Mouse (Mus musculus): ENCODE data around the gene Avl9. TPM values are rescaled to one million over a fixed set of nuclear protein-coding genes. Genes with fewer than 3 reads are reported as not detected.

Gene Avl9
- polyA plus RNA-seq, 1 experiment, result 14.6 TPM

DNA sequence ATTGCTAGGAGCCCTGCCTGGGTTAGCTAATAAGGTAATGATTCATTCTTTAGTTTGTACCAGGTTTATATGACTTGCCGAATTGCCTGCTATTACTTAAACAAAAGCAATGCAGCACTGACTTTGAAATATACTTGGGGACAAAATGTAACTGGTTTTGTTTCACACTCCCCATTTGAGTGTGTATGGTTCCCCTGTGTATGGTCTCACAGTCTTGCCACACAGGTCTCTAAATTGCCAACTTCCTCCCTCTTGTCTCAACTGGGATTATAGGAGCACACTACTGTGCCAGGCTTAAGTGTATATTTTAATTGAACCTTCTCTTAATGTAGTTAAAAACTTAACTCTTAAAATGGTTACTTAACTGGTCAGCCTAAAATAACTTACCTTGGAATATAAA, 44.6 kb downstream of the Avl9 start:
- Histone ChIP-seq H3K27ac (ENCODE audit: control insufficient read depth, insufficient read depth, low read length) (no peak overlapping the region), H3K27me3 (ENCODE audit: control insufficient read depth, insufficient read depth, low read length) (no peaks in the 10 kb centered on the region), H3K4me3 (ENCODE audit: control insufficient read depth, insufficient read depth, low read length) (no peak overlapping the region), H3K36me3 (ENCODE audit: control insufficient read depth, insufficient read depth, low read length) (peaks cover 51% of the 10 kb centered on the region), H3K4me1 (replicated peaks; ENCODE audit: control insufficient read depth, insufficient read depth, low read length) (no peaks in the 10 kb centered on the region)
- no peak for DNase-seq
- no peak for TF ChIP-seq POLR2A (IDR thresholded peaks at IDR 0.05; ENCODE audit: control insufficient read depth, extremely low read depth, insufficient read depth, low read length, poor library complexity)
- TF ChIP-seq CTCF (IDR thresholded peaks at IDR 0.05; ENCODE audit: borderline replicate concordance, control insufficient read depth, extremely low read depth, insufficient read depth, low read length, poor library complexity), result no peak
- WGBS, result 93% methylated on average over 1 of the region's 1 CpGs

DNA sequence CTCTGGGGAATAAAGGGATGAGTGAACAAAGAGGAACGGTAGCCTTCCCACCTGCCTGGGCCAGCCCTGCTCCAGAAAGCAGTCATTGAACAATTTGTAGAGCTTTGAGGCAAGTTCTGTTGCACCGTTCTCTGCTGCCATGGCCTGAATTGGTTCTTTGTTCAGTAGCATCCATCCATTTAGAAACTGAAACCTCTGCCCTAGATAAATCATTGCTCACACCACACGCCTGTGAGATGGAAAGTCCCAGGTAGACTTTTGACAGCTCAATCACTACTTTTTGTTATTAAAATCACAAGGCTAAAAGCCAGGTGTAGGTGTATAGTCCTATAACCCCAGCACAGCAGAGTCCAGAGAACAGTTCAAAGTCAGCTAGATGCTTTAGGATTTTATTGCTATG, 50.6 kb downstream of the Avl9 start:
- no peaks in the 10 kb centered on the region for H3K4me1 ChIP-seq (replicated peaks; ENCODE audit: control insufficient read depth, insufficient read depth, low read length)
- no peak overlapping the region for H3K4me3 ChIP-seq (ENCODE audit: control insufficient read depth, insufficient read depth, low read length)
- no peak for TF ChIP-seq POLR2A (IDR thresholded peaks at IDR 0.05; ENCODE audit: control insufficient read depth, extremely low read depth, insufficient read depth, low read length, poor library complexity)
- no peak for TF ChIP-seq CTCF (IDR thresholded peaks at IDR 0.05; ENCODE audit: borderline replicate concordance, control insufficient read depth, extremely low read depth, insufficient read depth, low read length, poor library complexity)
- no peak overlapping the region for H3K27ac ChIP-seq (ENCODE audit: control insufficient read depth, insufficient read depth, low read length)
- no peaks in the 10 kb centered on the region for H3K27me3 ChIP-seq (ENCODE audit: control insufficient read depth, insufficient read depth, low read length)
- DNase-seq, result no peak
- H3K36me3 ChIP-seq (ENCODE audit: control insufficient read depth, insufficient read depth, low read length), result peaks cover 3% of the 10 kb centered on the region; the same call in 1 of the 2 replicates
- WGBS, result 90% methylated on average over 3 of the region's 3 CpGs

DNA sequence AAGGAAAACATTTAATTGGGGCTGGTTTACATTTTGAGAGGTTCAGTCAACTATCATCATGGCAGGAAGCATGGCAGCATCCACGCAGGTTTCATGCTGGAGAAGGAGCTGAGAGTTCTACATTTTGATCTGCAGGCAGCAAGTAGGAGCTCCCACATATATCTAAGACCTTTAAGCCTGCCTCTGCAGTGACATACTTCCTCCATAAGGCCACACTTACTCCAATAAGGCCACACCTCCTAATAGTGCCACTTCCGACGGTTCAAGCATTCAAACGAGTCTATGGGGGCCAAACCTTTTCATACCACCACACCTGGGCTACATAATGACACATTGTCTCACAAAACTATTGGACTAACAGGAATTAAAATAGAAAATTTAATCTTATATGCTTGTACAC, 51.0 kb downstream of the Avl9 start:
- Histone ChIP-seq H3K27ac (ENCODE audit: control insufficient read depth, insufficient read depth, low read length) (no peak overlapping the region), H3K4me1 (replicated peaks; ENCODE audit: control insufficient read depth, insufficient read depth, low read length) (no peaks in the 10 kb centered on the region), H3K27me3 (ENCODE audit: control insufficient read depth, insufficient read depth, low read length) (no peaks in the 10 kb centered on the region), H3K36me3 (ENCODE audit: control insufficient read depth, insufficient read depth, low read length) (peaks cover 3% of the 10 kb centered on the region; the same call in 1 of the 2 replicates), H3K4me3 (ENCODE audit: control insufficient read depth, insufficient read depth, low read length) (no peak overlapping the region)
- no peak for TF ChIP-seq POLR2A (IDR thresholded peaks at IDR 0.05; ENCODE audit: control insufficient read depth, extremely low read depth, insufficient read depth, low read length, poor library complexity)
- no peak for TF ChIP-seq CTCF (IDR thresholded peaks at IDR 0.05; ENCODE audit: borderline replicate concordance, control insufficient read depth, extremely low read depth, insufficient read depth, low read length, poor library complexity)
- WGBS, result 93% methylated on average over 4 of the region's 4 CpGs
- DNase-seq, result no peak

DNA sequence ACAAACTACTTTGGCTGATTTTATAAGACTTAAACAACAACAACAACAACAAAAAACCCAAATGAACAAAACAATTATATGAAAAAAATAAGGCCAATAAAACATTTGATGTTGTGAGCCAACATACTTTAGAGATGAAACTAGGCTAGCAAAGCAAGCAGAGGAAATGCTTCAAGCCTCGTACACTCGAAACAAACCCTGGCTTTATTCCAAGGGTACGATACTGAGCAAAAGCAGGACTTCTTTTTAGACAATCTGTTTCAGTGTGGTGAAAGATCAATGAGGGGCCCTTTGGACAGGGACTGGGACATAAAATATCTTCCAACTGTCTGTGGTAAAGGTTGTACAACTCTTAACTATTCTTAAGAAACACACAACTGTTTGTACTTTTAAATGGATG, 61.1 kb downstream of the Avl9 start:
- Histone ChIP-seq H3K27ac (ENCODE audit: control insufficient read depth, insufficient read depth, low read length) (no peak overlapping the region), H3K27me3 (ENCODE audit: control insufficient read depth, insufficient read depth, low read length) (no peaks in the 10 kb centered on the region), H3K4me3 (ENCODE audit: control insufficient read depth, insufficient read depth, low read length) (no peak overlapping the region), H3K36me3 (ENCODE audit: control insufficient read depth, insufficient read depth, low read length) (peaks cover 38% of the 10 kb centered on the region), H3K4me1 (replicated peaks; ENCODE audit: control insufficient read depth, insufficient read depth, low read length) (no peaks in the 10 kb centered on the region)
- DNase-seq, result no peak
- 83% methylated on average over 3 of the region's 3 CpGs for WGBS
- TF ChIP-seq CTCF (IDR thresholded peaks at IDR 0.05; ENCODE audit: borderline replicate concordance, control insufficient read depth, extremely low read depth, insufficient read depth, low read length, poor library complexity) (no peak), POLR2A (IDR thresholded peaks at IDR 0.05; ENCODE audit: control insufficient read depth, extremely low read depth, insufficient read depth, low read length, poor library complexity) (no peak)

DNA sequence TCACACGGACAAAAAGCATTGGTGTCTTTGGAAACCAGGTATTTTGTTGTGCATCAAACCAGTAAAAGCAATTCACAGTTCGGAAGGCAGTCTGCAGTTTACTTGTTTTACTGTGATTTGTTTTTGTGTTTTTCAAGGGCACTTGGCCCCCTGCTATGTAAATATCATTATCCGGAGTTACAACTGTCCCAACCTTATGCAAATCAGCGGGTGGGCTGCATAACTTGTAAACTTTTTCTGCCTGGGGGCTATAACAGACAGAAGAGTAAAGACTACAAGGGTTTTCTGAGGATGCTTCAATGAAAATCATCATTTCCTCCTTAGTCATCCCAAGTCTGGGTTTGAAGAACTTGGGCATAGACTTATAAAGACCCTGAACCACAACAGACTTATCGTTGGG, 64.9 kb downstream of the Avl9 start:
- H3K4me3 ChIP-seq (ENCODE audit: control insufficient read depth, insufficient read depth, low read length), result no peak overlapping the region
- H3K4me1 ChIP-seq (replicated peaks; ENCODE audit: control insufficient read depth, insufficient read depth, low read length), result no peaks in the 10 kb centered on the region
- H3K27me3 ChIP-seq (ENCODE audit: control insufficient read depth, insufficient read depth, low read length), result no peaks in the 10 kb centered on the region
- H3K36me3 ChIP-seq (ENCODE audit: control insufficient read depth, insufficient read depth, low read length), result peaks cover 47% of the 10 kb centered on the region
- TF ChIP-seq CTCF (IDR thresholded peaks at IDR 0.05; ENCODE audit: borderline replicate concordance, control insufficient read depth, extremely low read depth, insufficient read depth, low read length, poor library complexity) (no peak), POLR2A (IDR thresholded peaks at IDR 0.05; ENCODE audit: control insufficient read depth, extremely low read depth, insufficient read depth, low read length, poor library complexity) (no peak)
- 95% methylated on average over 5 of the region's 5 CpGs for WGBS
- DNase-seq, result no peak
- H3K27ac ChIP-seq (ENCODE audit: control insufficient read depth, insufficient read depth, low read length), result no peak overlapping the region

DNA sequence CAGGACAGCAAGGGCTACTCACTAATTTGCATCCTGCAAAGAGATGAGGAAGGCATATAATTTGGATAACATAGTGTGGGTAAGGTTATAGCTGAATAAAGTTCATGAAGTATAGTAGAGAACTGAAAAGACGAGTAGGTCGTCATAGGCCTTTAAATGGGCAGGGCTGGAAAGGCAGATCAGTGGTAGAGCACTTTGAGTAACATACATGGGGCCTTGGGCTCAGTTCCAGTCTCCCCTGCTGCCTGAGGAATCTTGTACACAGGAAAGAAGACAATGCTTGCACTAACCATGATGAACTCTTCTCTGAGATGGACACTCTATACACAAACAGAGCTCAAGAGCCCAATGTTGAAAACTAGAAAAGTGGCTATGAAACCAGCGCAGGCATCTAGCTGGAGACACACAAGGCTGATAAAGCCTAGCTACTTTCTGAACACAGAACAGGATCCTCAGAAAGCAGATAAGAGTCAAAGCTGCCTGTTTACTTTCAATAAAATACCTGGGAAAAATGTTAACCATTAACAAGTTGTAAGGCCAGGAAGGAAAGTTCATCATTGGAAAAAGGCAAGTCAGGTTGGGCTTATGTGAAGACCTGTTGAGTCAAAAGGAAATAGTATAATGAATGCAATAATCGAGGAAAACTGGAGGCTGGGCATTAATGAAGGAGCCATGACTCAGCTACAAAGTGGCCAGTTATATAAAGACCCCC, 69.0 kb downstream of the Avl9 start:
- H3K27ac ChIP-seq (ENCODE audit: control insufficient read depth, insufficient read depth, low read length), result no peak overlapping the region
- TF ChIP-seq POLR2A (IDR thresholded peaks at IDR 0.05; ENCODE audit: control insufficient read depth, extremely low read depth, insufficient read depth, low read length, poor library complexity) (no peak), CTCF (IDR thresholded peaks at IDR 0.05; ENCODE audit: borderline replicate concordance, control insufficient read depth, extremely low read depth, insufficient read depth, low read length, poor library complexity) (no peak)
- no peak overlapping the region for H3K4me3 ChIP-seq (ENCODE audit: control insufficient read depth, insufficient read depth, low read length)
- 87% methylated on average over 4 of the region's 4 CpGs for WGBS
- DNase-seq, result no peak
- H3K27me3 ChIP-seq (ENCODE audit: control insufficient read depth, insufficient read depth, low read length), result no peaks in the 10 kb centered on the region
- peaks cover 35% of the 10 kb centered on the region for H3K36me3 ChIP-seq (ENCODE audit: control insufficient read depth, insufficient read depth, low read length)
- peaks cover 4% of the 10 kb centered on the region for H3K4me1 ChIP-seq (replicated peaks; ENCODE audit: control insufficient read depth, insufficient read depth, low read length)
